Mouse (Mus musculus): ENCODE data around the gene Minpp1. TPM values are rescaled to one million over a fixed set of nuclear protein-coding genes. Genes with fewer than 3 reads are reported as not detected.

Gene Minpp1
- polyA plus RNA-seq, 1 experiment from 2014 or later: 71.9 TPM

GRCm38 (mm10) chr19:32506514-32506913, 20.9 kb downstream of the Minpp1 start:
- no peak for DNase-seq
- peak; percentile 47; the same call in 1 of the 2 replicates for ATAC-seq
- H3K4me1 ChIP-seq (ENCODE audit: insufficient read depth): peaks cover 40% of the 10 kb centered on the region

GRCm38 (mm10) chr19:32507100-32507499, 21.5 kb downstream of the Minpp1 start:
- Histone ChIP-seq H3K36me3 (replicated peaks; ENCODE audit: insufficient read depth, low read length) (peaks cover 36% of the 10 kb centered on the region), H3K4me2 (ENCODE audit: low read depth, low read length) (no peak overlapping the region), H3K27ac (ENCODE audit: low read depth) (no peak overlapping the region; the same call in 1 of the 2 replicates), H3K27me3 (ENCODE audit: insufficient read depth, low read length) (no peaks in the 10 kb centered on the region), H3K9ac (replicated peaks) (no peak overlapping the region), H3K9me3 (ENCODE audit: low read length) (0 out of 2 replicates have a peak, but pooled peaks cover 1% of the 10 kb centered on the region), H3K4me3 (ENCODE audit: low read depth, low read length) (no peak overlapping the region), H3K4me1 (ENCODE audit: insufficient read depth) (peaks cover 40% of the 10 kb centered on the region)
- DNase-seq (no peak), ATAC-seq (no peak)
- no peak for TF ChIP-seq EP300 (IDR thresholded peaks at IDR 0.05; ENCODE audit: low read depth)
- TF ChIP-seq CTCF (IDR thresholded peaks at IDR 0.05; ENCODE audit: low read depth): no peak
- WGBS (ENCODE audit: insufficient replicate concordance): 86% methylated on average over 6 of the region's 6 CpGs

More at GRCm38 (mm10) chr19:32506514-32506913, 20.9 kb downstream of the Minpp1 start:
- WGBS (ENCODE audit: insufficient replicate concordance): 58% methylated on average over 5 of the region's 5 CpGs
- no peak overlapping the region for H3K4me3 ChIP-seq (ENCODE audit: low read depth, low read length)
- H3K9me3 ChIP-seq (ENCODE audit: low read length): no peaks in the 10 kb centered on the region
- no peak overlapping the region for H3K9ac ChIP-seq (replicated peaks)
- H3K27me3 ChIP-seq (ENCODE audit: insufficient read depth, low read length): no peaks in the 10 kb centered on the region
- peak overlapping the region; percentile 53; the same call in 1 of the 2 replicates for H3K27ac ChIP-seq (ENCODE audit: low read depth)
- no peak overlapping the region for H3K4me2 ChIP-seq (ENCODE audit: low read depth, low read length)
- no peak for TF ChIP-seq CTCF (IDR thresholded peaks at IDR 0.05; ENCODE audit: low read depth)
- peak; percentile 40; the same call in 1 of the 2 replicates for TF ChIP-seq EP300 (IDR thresholded peaks at IDR 0.05; ENCODE audit: low read depth)
- H3K36me3 ChIP-seq (replicated peaks; ENCODE audit: insufficient read depth, low read length): peaks cover 34% of the 10 kb centered on the region

- peaks cover 40% of the 10 kb centered on the region for H3K4me1 ChIP-seq (ENCODE audit: insufficient read depth)
- ATAC-seq (no peak), DNase-seq (no peak)
- TF ChIP-seq EP300 (IDR thresholded peaks at IDR 0.05; ENCODE audit: low read depth): no peak
- no peak for TF ChIP-seq CTCF (IDR thresholded peaks at IDR 0.05; ENCODE audit: low read depth)
- no peak overlapping the region for H3K4me3 ChIP-seq (ENCODE audit: low read depth, low read length)
- H3K27ac ChIP-seq (ENCODE audit: low read depth): no peak overlapping the region; the same call in 1 of the 2 replicates
- H3K9me3 ChIP-seq (ENCODE audit: low read length): 0 out of 2 replicates have a peak, but pooled peaks cover 3% of the 10 kb centered on the region
- no peak overlapping the region for H3K9ac ChIP-seq (replicated peaks)
- WGBS (ENCODE audit: insufficient replicate concordance): 83% methylated on average over 9 of the region's 9 CpGs
- H3K27me3 ChIP-seq (ENCODE audit: insufficient read depth, low read length): no peaks in the 10 kb centered on the region
- H3K36me3 ChIP-seq (replicated peaks; ENCODE audit: insufficient read depth, low read length): peaks cover 40% of the 10 kb centered on the region
- no peak overlapping the region for H3K4me2 ChIP-seq (ENCODE audit: low read depth, low read length)
These were observed 22.0 kb downstream of the Minpp1 start for GRCm38 (mm10) chr19:32507526-32507925.

- H3K4me1 ChIP-seq (ENCODE audit: insufficient read depth): peaks cover 37% of the 10 kb centered on the region
- WGBS (ENCODE audit: insufficient replicate concordance): 33% methylated on average over 3 of the region's 3 CpGs
- H3K9ac ChIP-seq (replicated peaks): no peak overlapping the region
- H3K4me2 ChIP-seq (ENCODE audit: low read depth, low read length): peak overlapping the region; percentile 19
- no peaks in the 10 kb centered on the region for H3K27me3 ChIP-seq (ENCODE audit: insufficient read depth, low read length)
- no peak overlapping the region for H3K4me3 ChIP-seq (ENCODE audit: low read depth, low read length)
- ATAC-seq (peak; percentile 83), DNase-seq (no peak)
- 0 out of 2 replicates have a peak, but pooled peaks cover 3% of the 10 kb centered on the region for H3K9me3 ChIP-seq (ENCODE audit: low read length)
- H3K36me3 ChIP-seq (replicated peaks; ENCODE audit: insufficient read depth, low read length): peaks cover 49% of the 10 kb centered on the region
- TF ChIP-seq EP300 (IDR thresholded peaks at IDR 0.05; ENCODE audit: low read depth): no peak
- no peak for TF ChIP-seq CTCF (IDR thresholded peaks at IDR 0.05; ENCODE audit: low read depth)
- H3K27ac ChIP-seq (ENCODE audit: low read depth): peak overlapping the region; percentile 70
These were observed 24.7 kb downstream of the Minpp1 start for GRCm38 (mm10) chr19:32510267-32510666.

- Histone ChIP-seq H3K9ac (replicated peaks) (no peak overlapping the region), H3K27ac (ENCODE audit: low read depth) (peak overlapping the region; percentile 70), H3K9me3 (ENCODE audit: low read length) (0 out of 2 replicates have a peak, but pooled peaks cover 3% of the 10 kb centered on the region), H3K4me1 (ENCODE audit: insufficient read depth) (peaks cover 34% of the 10 kb centered on the region), H3K36me3 (replicated peaks; ENCODE audit: insufficient read depth, low read length) (peaks cover 53% of the 10 kb centered on the region), H3K27me3 (ENCODE audit: insufficient read depth, low read length) (no peaks in the 10 kb centered on the region), H3K4me2 (ENCODE audit: low read depth, low read length) (peak overlapping the region; percentile 19; the same call in 1 of the 2 replicates), H3K4me3 (ENCODE audit: low read depth, low read length) (no peak overlapping the region)
- peak; percentile 84 for TF ChIP-seq EP300 (IDR thresholded peaks at IDR 0.05; ENCODE audit: low read depth)
- no peak for TF ChIP-seq CTCF (IDR thresholded peaks at IDR 0.05; ENCODE audit: low read depth)
- no peak for DNase-seq
- WGBS (ENCODE audit: insufficient replicate concordance): 56% methylated on average over 6 of the region's 6 CpGs
- ATAC-seq: peak; percentile 77
These were observed 25.4 kb downstream of the Minpp1 start for GRCm38 (mm10) chr19:32510962-32511361.

- H3K4me3 ChIP-seq (ENCODE audit: low read depth, low read length): no peak overlapping the region
- H3K36me3 ChIP-seq (replicated peaks; ENCODE audit: insufficient read depth, low read length): peaks cover 55% of the 10 kb centered on the region
- TF ChIP-seq EP300 (IDR thresholded peaks at IDR 0.05; ENCODE audit: low read depth) (no peak), CTCF (IDR thresholded peaks at IDR 0.05; ENCODE audit: low read depth) (peak; percentile 59)
- no peak overlapping the region for H3K9ac ChIP-seq (replicated peaks)
- ATAC-seq (no peak), DNase-seq (no peak)
- 0 out of 2 replicates have a peak, but pooled peaks cover 3% of the 10 kb centered on the region for H3K9me3 ChIP-seq (ENCODE audit: low read length)
- H3K27ac ChIP-seq (ENCODE audit: low read depth): no peak overlapping the region
- 48% methylated on average over 1 of the region's 1 CpGs for WGBS (ENCODE audit: insufficient replicate concordance)
- H3K4me1 ChIP-seq (ENCODE audit: insufficient read depth): peaks cover 26% of the 10 kb centered on the region
- H3K27me3 ChIP-seq (ENCODE audit: insufficient read depth, low read length): no peaks in the 10 kb centered on the region
- no peak overlapping the region for H3K4me2 ChIP-seq (ENCODE audit: low read depth, low read length)
These were observed 26.9 kb downstream of the Minpp1 start for GRCm38 (mm10) chr19:32512518-32512917.

Measured in liver, postnatal 0 days (tissue).